Mouse (Mus musculus) right cerebral cortex, postnatal 25 days (tissue): ENCODE measurements at regions not wholly inside any gene's neighbourhood (a gene's known extent, or its start where the extent isn't known, plus 50 kb on each side); places are given as distances from the start of the nearest gene placed in this dataset.

Source experiments
- DNase-seq: peaks from one replicate; pipeline ENCODE4 v3.0.0; 2022

DNA sequence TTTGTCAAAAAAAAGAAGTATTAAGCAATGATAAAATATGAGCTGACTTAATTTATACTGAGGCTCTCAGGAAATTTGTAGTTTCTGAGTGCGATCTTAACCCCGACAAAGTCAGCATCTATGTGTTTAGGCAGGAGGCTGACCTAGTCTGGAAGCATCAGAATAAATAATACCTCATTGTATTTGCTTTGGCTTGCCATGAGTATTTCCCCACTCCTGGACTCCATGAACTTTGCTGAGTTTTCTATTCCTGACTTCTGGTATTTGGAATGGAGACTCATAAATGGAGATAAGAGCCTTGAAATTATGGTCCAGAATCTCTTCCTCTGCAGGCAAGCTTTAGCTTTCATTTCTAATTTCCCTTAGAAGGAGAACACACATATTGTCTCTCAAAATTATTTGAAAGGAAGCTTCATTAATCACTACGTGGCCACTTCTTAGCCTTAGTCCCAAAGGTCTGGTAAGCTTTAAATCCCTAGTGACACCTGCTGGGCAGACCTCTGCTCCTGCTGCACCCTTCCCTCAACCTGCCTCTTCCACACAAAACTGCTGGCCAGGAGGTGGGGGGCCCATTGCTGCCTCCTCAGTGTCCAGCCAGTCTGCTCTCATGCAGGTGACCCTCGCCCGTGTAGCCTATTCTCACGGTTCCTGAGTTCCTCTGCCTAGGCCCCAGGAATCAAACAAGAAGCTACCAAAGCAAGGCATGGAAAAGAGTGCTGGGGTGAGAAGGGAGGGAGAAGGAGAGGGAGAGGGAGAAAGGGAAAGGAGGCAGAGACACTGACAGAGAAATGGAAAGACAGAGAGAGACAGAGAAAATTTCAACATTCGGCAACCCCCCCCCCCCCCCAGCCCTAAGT, 173.6 kb upstream of the Klf12 start:
- DNase-seq: no peak

GRCm38 (mm10) chr14:100446130-100446529, 161.7 kb upstream of the Klf12 start:
- DNase-seq: no peak

DNA sequence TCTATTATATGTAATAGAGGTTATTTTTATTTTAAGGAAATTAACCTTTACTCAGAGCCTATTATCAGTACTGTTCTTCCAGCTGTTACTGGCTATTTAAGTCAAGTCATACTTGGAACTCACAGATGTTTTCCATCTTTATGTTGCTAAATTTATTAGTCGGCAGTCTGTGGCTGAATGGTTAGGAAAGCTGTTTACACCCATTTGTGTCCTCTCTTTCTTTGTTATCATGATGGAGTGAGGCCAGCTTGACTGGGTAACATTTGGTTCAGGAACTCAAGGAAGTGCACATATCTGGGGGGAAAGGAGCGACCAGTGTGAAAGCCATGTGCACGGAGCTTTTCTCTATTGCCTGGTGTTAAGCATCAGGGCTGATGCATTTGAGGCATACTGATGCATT, 160.4 kb upstream of the Klf12 start:
- no peak for DNase-seq

- no peak for DNase-seq
These were observed 159.6 kb upstream of the Klf12 start for GRCm38 (mm10) chr14:100444099-100444498.

DNA sequence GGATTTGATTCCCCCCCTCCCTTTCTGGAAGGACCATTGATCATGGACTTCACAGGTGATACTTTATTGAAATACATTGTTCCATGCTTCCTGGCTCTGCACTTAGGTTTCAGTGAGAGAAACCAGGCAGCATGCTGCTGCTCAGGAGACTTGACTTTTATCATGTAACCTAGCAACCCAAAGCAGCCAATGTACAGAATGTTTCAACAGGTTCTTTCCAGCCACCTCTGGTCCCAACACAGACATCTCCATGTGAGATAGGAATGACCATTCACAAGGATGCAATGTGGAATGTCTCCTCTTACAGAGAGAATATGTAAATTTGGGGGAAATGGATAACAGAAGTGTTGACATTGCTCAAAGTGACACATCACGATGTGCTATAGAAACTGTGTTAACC, 153.1 kb upstream of the Klf12 start:
- no peak for DNase-seq

DNA sequence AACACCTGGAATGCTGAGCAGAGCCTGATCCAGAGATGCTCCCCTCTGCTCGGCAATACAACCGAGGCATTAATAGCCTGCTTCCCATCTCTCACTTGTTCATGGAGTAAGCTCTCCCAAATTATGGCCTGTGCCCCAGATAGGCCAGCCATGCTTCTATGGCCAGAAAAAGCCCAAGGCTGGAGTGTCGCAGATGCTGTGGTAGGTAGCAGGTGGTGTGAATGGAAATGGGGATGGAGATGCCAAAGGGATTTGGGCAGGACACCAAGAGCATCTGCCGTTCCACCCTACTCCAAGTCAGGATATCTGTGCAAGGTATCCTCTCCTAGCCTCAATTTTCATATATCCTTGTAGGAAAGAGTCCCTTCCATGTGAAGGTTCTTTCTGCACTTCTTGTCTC, 145.2 kb upstream of the Klf12 start:
- DNase-seq: no peak

DNA sequence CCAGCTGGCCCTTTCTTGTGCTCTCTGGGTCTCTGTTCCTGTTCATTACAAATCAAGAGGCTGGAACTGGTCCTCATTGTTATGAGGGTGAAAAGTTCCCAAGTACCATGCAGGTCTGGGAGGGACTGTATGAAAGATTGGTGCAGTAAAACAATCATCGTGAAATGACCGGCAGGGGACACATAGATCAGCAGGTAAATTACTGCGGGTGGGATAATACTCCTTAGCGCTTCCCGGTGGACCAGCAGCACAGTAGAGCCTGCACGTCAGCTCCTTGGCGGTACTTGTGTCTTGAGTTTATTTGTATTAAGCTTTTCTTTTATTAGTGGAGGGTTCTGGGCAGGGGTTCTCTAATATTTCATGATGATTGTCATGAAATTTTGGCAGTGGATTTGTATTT, 141.9 kb upstream of the Klf12 start:
- DNase-seq: no peak

- no peak for DNase-seq
These were observed 139.3 kb upstream of the Klf12 start for GRCm38 (mm10) chr14:100423790-100424189.

GRCm38 (mm10) chr14:100421666-100422065, 137.2 kb upstream of the Klf12 start:
- DNase-seq: no peak

GRCm38 (mm10) chr14:100415099-100415498, 130.6 kb upstream of the Klf12 start:
- DNase-seq: no peak

- DNase-seq: no peak
These were observed 127.7 kb upstream of the Klf12 start for GRCm38 (mm10) chr14:100412211-100412610.

DNA sequence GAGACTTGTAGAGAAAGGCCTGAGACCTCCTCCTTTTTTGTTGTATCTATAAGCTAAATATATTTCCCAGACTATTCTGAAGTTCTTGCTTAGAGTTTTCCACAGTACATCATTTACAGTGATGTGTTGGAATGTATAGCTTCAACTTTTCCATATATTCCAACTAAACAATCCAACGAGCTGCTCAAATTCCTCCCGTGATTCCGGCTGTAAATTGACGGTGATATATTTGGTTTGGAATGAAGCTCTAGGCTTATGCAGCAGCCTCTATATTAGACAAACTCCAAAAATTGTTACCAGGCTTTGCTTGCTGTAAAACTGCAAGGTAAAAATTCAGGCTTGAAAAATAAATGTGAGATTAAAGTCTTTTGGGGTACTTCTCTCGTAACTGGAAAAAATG, 112.7 kb upstream of the Klf12 start:
- no peak for DNase-seq

GRCm38 (mm10) chr14:100375218-100375983, 90.9 kb upstream of the Klf12 start:
- no peak for DNase-seq

- DNase-seq: peak; percentile 55
These were observed 90.2 kb upstream of the Klf12 start for GRCm38 (mm10) chr14:100374494-100375217.

DNA sequence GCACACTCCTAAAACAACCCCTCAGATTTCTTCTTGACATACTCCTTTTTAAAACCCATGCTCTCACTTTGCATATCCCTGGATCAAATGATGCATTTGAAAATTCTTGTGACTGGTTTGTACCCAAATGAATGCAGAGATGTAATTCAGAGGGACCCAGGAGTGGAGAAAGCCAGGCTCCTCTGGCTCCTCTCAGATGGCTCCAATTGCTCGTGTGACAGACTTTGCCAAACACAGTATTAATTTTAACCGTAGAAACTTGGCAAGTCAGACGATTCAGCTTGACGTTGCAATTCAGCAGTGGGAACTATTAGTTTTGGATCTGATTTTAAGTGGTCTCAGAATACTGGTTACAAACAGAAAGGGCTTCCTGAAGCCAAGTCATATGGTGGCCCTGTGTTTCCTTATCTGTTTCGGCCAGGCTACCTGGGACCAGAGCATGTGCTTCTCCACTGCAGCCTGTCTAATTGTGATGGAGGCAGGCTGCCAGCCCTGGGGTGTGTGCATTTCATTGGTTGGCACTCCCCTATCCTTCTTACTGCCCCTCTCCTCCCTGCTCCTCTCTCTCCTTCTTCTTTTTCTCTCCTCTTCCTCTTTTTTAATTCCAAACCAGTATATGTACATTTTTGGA, 81.9 kb upstream of the Klf12 start:
- DNase-seq: no peak

GRCm38 (mm10) chr14:100362786-100363185, 78.3 kb upstream of the Klf12 start:
- no peak for DNase-seq

DNA sequence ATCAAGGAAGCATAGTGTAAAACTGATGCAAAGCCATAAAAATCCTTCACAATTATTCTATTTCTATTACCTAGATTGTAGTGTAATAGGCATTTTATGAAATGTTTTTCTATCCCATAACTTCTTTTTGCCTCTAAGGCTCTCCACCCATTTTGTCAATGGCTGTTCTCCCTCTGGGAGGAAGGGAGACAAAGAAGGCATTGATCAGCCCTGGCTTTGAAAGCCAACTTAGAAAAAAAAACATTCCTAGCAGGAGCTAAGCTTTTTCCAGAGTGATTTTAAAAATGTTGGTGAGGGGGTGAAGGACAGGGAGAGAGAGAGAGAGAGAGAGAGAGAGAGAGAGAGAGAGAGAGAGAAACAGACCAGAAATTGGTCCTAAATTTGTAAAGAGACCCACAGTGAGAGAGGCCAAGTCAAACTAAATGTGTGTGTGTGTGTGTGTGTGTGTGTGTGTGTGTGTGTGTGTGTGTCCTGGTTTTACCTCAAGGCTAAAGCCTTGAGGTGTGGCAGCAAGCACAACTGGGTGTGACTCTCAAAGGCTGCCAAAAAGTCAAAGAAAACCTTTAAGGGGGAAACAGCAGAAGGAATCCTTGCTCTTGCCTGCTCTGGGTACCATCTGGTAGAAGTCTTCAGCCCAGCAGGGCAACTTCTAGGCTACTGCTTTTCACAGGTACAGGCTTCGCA, 77.0 kb upstream of the Klf12 start:
- DNase-seq: no peak

DNA sequence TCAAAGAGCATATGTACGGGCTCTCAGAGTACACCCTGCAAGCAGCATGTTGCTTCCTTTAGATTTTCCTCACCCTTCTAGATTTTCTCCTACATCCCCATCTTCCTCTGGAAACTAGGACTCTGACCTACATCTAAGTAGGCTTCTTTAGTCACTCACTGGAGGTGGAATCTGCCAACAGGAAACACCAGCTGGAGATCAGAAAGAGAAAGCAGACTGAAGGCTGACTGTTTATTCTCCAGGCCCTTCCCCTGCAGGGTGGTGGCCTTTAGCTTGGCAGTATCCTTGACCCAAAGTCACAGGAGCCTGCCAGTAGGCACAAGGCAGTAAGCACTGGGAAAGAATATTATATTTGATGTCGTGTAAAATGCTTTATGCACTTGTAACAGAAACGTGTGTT, 75.4 kb upstream of the Klf12 start:
- no peak for DNase-seq

DNA sequence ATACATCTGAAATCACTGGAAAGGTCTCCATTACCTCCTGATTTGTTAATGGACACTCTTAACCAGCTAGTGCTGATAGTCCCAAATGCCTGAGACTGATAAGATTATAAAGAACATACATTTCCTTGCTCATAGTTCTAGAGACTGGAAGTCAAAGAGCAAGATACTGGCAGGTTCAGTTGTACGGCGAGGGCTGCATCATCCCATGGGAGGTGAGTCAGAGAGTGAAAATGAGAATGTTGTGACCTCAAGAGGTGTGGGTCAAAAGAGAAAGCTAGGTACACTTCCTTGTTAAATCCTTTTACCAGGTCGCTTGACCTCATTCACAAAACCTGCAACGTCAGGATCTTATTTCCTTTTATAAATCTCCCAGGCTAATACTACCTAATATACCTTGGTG, 72.7 kb upstream of the Klf12 start:
- DNase-seq: no peak

- DNase-seq: no peak
These were observed 69.0 kb upstream of the Klf12 start for GRCm38 (mm10) chr14:100353508-100353907.

DNA sequence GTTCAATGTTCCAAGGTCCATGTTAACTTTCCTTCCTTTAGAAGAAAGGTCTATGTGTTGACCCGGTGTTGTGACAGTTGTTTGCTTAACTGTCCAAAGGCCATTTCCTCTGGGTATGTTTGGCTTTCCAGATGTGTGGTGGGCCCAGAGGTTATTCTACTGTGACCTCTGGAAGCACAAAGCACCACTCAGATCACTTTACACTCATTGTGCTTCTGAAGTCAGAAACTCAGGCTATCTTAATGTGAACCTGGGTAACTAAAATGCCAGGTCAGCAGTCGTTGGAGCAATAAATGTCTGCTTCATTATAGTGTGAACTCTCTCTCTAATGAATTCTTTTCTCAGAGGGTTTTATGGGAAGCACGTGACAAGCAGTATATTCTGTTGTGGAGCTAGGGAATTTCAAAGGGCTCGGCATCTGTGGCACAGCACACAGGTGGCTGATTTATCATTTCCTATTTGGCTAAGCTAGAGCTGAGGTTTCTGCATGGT, 68.5 kb upstream of the Klf12 start:
- DNase-seq: no peak

DNA sequence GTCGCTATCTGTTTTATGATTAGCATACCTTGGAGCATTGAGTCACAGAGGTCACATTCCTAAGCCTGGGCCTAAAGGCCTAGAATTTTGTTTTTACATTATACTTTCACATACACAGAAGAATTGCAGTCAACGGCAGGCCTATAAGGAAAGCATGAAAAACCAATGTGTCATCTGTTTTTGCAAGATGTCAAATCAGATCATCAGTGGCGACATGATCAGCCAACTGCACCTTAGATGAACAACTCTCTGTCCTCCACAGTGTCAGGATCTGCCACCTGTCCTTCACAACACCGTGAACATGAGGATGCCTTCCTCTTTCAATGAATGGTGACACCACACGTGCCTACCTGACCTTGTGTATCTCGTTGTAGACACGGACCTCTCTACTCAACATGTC, 66.5 kb upstream of the Klf12 start:
- DNase-seq: no peak
